Mouse (Mus musculus) cerebellum, postnatal 25 days (tissue): ENCODE measurements around the gene Diexf.
A peak's percentile ranks its signal among the peaks of the same experiment; 100 is the strongest.

Experiments
- DNase-seq, 2 experiments: peaks; one replicate each; pipeline ENCODE4 v3.0.0; 2021; ENCODE audit warnings: mixed read lengths in 2 of 2

Diexf gene

DNA sequence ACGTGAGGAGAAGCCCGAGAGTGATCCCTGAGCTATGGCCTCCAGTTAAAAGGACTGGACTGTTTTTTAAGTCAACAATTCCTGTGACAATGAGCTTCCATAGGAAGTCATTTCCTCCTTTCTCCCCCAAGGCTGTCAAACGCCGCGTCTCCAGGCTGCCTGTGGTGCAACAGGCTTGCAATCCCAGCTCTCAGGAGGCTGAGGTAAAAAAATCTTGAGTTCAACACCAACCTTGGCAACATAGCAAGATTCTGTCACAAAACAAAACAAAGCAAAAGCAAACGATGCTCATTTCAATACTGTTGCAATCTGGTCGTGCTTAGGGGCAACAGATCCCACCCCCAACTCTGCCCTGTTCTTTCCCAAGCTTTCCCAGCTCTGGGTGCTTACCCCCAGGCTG, 8.0 kb upstream of the Diexf start:
- no peak for DNase-seq

DNA sequence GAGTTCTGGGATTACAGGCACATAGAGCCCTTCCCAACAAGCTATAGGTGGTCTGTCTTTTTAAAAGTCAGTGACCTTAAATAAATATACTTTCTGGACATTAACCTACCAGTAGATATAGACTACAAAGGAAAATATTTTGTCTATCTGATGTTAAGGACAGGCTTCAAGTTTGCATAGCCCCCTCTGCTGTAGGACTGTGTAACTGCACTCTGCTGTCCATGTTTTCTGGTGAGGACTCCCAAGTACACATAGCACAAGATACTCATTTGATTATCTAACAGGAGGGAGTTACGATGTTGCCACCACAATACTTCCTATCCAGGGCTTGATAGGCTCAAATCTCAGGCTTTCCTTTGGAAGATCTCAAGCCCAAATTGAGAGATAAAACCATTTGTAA, 3.7 kb upstream of the Diexf start:
- DNase-seq = no peak

DNA sequence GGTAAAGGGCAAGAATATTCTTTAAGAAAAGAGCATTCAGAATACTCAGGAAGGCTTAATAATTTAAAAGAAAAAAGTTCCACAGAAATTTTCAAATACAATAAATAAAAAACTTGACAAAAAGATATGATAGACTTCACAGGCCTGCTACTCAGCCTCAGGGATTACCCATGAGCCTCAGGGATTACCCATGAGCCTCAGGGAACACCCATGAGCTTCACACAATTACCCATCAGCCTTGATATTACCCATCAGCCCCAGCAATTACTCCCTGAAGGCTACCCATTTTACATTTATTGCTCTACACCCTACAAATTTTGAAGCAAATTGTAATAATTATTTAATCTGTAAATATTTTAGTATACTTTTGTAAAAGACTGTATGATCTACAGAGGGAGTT, 2.3 kb upstream of the Diexf start:
- no peak for DNase-seq

DNA sequence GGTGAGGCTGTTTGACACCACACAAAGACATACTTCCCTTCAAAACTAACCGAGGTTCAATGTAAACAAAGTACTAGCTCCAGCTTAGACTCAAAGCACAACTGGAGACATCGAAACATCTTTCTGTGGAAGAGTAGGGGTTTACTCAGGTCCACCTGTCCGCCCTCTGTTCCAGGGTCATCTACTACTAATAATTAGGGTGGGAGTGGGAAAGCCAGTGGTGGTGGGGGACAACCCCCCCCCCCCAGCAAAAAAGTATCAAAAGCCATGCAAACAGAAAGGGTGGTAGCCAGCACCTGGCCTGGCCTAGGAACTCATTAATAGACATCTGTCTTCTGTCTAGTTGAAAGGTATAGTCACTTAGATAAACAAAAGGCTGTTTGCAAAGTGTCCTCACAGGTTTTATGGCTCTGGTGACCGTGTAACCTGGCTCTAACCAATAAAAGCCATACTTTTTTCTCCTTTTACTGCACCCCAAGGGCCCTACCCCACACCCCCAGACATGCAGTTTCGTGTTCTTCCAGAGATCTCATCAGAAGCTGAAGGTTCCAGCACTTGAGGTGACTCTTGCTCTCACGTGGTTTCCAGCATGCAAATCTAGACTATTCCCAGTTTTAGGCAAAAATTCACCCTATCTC, 1.4 kb upstream of the Diexf start:
- no peak for DNase-seq

DNA sequence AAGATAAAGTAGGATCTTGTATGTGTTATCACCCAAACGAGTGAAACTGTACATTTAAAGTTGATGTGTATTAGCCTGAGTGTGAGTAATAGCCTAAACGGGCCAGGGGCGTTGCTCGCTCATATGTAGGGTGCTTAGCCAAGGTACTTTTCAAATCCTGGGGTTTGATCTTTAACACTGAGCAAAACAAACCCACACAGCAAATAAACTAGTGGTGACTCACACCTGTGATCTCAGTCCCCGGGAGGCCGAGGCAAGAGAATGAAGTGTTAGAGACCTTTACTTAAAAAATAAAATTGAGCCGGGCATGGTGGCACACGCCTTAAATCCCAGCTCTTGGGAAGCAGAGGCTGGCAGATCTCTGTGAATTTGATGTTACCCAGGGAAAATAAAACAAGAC, 767 bp upstream of the Diexf start:
- no peak for DNase-seq

DNA sequence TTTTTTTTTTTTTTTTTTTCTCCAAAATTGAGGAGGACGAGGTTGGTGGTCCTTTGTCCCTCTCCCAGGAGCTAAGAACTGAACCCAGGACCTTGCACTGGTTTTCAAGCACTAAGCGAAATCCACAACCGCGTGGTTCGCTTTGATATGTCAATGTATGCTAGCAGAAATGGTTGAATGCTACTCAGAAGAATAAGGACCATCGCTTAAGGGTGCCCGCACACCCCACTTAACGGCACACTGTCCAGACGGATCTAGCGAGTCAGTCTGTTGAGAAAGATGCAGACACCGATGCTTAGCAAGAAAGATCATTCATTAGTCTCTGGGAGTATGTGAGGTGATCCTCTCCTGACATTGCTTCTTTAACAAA, 369 bp upstream of the Diexf start:
- DNase-seq = no peak

DNA sequence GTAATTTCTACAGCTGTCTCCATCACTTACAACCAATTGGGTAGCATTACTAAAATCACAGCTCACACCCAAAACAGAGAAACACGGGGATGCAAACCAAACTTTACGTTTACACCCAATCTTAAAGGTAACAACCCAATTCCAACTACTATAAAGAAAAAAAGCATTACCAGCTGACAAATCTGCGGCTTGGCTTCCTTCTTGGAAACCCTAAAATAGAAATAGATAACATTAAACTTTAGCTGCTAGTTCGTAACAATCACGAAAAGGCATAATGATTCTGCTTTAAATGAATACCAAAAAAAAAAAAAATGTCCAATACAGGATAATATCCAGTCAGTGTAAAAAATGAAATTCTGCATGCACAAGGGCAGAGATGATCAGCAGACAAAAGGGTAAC, 751 bp downstream of the Diexf start:
- no peak for DNase-seq

DNA sequence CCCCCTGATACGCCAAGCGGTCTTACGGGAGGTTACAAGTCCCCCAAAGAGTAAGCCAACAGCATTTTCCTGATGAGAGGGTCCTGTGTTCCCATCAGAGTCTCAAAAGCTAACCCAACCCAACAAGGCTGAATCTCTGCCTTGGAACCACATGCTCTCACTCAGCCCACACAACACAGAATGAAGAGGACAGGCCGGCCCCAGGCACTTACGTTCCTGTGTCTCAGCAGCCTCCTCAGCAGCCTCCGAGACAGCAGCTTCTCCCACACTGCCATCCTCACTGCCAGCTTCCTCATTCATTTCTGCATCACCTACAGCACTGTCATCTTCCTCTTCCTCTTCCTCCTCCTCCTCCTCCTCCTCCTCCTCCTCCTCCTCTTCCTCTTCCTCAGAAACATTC, 2.0 kb downstream of the Diexf start:
- DNase-seq = no peak

DNA sequence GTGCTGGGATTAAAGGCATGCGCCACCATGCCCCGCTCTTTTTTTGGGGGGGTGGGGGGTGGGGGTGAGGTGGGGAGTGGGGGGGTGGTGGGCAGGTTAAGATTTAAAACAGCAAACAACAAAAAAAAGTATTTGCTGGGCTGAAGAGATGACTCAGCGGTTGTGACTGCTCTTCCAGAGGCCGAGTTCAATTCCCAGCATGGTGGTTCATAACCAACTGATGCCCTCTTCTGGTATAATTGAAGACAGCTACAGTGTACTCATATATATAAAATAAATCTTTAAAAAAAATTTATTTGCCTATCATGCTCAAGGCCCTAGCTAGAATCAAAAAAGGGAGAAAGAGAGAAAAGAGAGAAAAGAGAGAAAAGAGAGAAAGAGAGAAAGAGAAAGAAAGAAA, 4.2 kb downstream of the Diexf start:
- DNase-seq = no peak

DNA sequence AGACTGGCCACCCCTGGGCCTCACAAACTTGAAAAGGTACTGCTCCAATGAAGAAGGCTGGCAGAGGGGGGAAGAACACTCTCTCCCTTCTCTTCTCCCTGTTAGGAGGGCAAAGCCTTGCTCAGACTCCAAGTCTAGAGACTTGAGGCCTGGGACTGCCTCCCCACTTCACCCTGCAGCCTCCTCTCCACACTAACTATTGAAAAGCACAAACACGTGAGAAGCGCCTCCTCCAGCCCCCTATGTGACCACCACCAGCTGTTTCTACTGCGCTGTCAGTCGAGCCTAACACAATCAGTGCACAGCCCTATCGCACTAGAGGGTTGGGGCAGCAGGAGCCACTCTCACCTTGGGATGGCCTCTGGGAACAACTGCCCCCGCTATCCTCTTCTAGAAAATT, 6.8 kb downstream of the Diexf start:
- DNase-seq = no peak

DNA sequence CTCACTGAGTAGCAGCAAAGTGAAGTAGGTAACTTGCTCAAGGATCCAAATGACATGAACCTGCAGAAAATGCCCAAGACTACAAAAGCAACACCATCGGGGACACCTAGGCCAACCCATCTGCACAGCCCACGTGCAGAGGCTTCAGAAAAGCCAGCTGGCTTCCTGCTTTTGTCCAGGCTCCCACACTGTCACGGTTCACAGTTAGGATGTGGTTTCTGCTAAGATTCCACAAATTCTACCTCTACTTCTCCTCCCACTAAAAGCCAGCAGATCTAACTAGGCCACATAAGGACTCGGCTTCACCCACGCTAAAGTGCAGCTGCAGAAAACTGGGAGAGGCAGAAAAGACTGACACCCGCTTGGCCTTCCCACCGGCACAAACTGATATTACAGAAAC, 7.3 kb downstream of the Diexf start:
- DNase-seq = no peak

DNA sequence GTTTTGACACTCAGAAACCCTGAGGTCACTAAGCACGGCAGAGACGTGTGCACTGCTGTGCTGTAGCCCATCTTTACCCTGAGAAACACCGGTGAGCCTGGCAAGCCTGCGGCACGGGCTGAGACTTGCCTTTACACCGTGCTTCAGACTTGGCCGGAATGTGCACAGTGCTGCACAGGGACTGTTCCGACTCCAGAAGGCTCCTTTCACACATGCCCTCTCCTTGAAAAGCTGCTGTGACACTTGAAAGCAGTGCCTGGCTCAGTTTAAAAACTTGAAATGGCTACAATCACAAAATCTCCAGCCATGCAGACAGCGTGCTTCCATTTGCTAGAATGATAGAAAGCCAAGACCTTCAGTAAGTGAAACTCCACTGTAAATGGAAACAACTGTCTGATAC, 18.0 kb downstream of the Diexf start:
- no peak for DNase-seq

DNA sequence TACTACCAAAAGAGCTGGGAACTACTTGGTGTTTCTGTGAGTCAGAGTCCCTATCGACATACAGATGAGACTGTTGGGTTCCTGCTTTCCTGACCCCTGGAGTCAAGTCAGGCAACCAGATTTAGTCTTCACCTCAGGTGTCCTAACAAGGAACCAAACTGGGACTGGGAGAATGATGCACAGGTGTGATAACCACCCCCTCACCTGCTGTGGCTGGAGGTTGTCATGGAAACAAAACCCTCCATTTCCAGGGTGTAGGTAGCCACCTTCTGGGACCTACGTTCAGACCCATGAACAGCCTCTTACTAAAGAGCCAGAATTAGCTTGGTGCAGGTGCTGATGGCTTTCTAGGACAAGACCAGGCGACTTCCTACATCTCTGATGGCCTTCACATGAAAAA, 27.1 kb downstream of the Diexf start:
- no peak for DNase-seq

DNA sequence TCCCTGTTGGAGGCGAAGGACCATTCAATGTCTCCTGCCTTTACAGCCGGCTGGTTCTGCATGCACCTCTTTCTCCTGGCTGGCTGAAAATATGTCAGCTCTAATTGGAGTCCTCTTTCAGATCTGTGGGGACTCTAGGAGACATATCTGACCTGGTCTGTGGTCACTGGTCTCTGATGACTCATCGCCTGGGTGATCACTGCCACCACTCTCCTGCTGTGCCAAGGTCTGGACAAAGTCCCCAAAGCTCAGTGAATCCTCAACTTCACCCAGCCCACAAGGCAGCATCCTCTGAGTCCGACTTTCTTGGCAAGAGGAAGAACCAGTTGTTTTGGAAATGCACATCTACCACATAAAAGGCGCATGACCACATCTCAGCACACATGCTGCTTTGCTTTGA, 27.5 kb downstream of the Diexf start:
- DNase-seq = peak; percentile 18 to 31

DNA sequence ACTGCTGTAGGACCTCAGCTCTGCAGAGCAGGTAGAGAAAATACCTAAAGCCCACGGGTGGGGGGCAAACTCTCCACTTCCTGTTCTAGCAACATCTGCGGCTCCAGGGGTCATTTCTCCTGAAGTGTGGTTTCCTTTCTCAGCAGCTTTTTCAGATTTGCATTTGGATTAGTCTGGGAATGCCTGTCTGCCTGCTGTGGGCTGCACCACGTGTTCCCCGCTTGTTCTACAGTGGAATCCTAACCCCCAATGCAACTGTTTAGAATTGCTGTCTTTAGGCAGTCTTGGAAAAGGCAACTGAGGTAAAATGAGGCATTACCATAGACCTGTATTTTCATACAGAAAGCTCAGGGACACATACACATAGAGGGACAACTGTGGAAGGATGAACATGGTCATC, 28.0 kb downstream of the Diexf start:
- DNase-seq = no peak

DNA sequence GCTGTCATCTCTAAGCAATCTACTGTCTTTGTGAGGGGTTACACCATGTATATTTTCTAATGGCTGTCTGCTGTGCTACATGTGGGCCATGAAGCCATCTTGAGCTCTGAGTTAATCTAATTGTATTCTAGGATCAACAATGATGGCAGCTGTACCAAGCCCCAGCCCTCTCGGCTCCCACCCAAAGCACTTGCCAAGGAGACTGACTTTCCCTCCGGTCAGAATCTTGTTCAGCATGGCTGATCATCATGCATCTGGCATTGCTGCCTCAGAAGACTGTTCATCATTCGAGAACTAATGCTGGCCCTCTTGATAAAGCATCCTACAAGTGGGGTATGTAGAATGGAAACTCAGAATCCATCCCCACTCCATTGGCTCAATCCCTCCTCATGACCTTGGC, 31.1 kb downstream of the Diexf start:
- DNase-seq = no peak

DNA sequence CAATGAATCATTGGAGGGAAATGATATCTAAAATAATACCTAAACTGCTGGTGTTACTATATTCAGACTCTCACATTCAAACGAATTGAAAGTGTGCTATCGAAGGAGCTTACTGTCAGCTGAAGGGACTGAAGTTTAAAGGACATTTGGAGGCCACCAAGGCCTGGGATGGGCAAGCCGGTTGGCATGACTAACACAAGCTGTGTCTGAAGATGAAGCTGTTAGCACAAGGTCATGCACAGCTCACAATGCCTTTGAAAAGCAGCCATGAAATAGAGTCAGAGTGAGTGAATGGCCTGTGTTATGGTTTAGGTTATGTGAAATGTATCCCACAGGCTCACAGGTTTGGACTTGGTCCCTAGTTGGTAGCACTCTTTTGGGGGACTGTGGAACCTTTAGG, 36.5 kb downstream of the Diexf start:
- DNase-seq = no peak

DNA sequence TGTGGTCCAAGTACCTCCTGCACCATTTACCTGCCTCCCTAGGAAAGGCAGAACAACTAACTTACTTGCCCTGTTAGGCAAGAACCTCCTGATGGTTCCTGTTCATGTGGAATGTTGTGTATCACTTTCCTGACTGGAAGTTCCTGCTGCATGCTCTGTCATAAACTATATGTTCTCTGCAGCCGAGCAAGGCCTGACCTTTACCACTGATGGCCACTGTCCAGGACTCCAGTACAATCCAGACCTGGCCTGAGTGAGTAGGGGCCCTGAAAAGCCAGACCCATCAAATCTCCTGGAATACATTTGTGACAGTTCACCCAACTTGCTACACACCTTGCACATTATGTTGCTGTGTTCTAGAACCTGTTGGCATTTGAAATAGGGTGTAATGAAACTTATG, 37.3 kb downstream of the Diexf start:
- no peak for DNase-seq

DNA sequence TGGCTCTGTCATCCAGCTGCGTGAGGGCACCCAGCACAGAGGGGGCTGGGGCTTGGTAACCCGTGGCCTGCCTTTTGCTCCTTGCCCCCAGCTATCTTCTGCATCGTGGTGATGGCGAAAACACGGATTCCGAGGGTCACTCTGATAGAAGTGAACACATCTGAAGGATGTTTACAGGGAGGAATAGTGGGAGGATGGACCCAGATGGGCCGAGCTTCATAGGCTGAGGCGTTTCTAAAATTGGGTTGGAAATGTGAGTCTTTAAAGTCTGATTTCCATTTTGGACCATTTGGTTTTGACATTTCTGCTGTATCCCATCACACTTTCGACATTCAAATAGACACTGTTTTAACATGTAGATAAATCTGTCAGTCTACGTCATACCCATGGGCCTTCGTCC, 39.2 kb downstream of the Diexf start:
- DNase-seq = no peak

DNA sequence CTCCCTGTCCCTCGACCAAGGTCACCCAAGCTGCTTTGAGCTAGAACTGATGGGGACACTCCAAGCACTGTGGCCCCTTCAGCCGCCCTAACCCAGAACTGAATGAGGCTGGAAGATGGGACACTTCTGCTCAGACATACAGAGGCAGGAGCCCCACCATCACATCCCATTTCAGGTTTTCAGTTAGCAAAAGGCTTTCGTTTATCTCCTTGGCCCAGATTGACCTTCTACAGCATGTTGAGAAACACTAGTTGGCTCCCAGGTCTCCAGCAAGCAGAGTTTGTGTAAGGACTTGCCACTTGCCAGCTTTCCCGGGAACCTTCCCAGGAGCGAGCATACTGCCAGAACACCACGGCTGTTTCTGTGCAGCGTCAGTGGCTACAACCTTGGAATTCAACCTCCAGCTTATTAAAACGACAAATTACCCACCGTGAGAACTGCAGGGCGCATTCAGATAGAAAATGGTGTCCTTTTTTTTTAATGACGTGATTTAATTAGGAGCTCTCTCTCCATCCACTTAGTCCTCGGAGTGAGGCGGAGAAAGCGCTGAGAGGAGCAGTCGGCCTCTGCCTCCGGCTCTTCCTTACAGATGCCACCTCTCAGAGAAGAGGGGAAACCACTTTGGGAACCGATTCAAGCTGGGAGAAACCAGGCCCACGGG, 39.7 kb downstream of the Diexf start:
- DNase-seq = peak; percentile 47 to 60

DNA sequence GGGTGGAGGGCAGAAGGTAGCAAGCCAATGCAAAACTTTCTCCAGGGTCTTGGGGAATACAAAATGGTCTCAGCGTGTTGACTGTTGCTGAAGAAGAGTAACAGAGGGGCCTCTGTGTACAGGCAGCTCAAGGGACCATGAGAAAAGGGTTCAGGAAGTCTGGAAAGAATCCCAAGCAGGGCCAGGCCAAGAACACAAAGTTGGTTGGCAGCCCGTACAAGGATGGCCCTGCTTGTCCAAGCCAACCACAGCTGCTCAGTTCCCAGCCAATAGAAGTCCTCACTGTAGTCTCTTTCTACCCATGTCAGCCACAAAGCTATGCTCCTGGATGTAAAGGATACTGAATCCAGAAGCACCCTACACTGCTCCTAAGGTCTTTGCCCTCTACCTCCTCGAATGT, 40.4 kb downstream of the Diexf start:
- no peak for DNase-seq

DNA sequence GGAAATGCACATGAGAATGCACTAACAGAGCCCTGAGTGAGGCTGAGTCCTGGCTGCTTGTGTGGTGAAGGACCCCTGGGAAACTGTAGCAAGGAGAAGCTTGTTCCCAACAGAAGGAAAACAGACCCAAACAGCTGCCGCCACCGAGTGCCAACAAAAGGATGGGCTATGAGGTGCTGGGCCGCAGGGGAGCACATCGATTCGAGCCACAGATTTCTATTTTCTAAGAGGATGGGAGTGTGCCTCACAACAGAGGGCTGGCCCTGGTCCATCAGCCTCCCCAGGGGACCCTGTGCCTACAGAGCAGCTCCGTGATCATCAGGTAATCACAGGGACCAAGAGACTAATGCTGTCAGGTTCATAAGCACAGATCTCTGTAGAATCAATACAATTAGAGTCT, 40.9 kb downstream of the Diexf start:
- no peak for DNase-seq

DNA sequence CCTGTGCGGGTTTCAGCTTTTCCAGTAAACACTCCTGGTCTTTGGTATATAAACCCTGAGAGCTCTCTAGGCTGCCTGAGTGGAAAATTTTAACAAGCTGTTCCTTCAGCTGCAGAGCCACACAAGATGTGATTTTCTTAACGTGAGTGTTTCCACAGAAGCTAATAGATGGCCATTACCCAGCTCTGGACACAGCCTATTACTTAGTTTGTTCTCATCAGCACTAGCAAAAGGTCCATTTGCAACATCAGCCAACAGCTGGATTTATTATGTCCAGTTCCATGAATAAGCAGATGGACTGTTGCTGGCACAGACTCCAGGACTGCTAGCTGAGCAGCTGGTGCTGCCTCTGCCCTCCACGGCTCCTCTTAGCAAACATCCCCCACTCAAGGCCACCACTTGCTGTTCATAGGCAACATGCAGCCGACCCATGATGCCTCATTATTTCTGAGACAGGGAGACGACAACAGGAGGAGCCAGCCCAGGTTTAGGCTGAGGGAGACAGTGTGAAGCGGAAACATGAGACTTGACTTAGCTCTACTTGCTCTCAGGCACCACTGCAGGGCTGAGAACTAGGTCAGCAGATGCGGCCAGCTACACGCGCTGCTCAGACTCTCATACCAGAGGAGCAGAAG, 43.1 kb downstream of the Diexf start:
- DNase-seq = no peak

DNA sequence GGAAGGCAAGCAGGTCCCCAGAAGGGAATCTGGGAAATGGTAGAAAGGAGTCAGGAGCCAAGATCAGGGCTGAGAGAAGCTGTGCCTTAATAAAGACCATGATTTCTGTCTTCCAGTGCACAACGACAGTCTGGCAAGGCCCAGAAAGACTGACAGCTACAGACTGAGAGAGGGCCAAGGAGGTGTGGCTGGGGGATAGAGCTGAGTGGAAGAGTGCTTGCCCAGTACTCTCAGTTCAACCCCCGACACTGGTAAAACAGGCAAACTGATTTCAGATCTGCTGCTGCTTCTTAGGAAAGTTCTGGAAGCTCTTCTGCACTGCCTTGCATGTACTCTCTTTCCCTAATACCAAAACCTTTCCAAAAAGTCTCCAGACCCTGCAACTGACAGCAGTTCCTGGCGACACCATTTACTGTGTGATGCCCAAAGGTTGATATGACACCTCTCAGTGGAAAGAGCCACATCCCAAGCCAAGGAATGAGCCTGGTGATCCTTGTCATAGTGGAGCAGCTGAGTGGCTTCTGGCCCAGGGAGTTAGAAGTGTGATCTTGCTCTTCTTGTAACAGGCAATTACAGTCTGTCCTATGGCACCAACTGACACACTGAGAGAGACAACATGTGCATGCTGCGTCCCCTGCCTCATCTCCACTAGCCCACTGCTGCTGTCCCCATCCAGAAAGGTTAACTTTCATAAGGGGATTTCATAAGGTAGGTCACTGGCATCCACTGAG, 43.8 kb downstream of the Diexf start:
- no peak for DNase-seq
